Mouse (Mus musculus): Measurements from ENCODE around the gene Gm14214. TPM values are rescaled to one million over a fixed set of nuclear protein-coding genes. Genes with fewer than 3 reads are reported as not detected.

The Gm14214 gene
- polyA plus RNA-seq, 1 experiment from 2014 or later, result not detected

GRCm38 (mm10) chr2:154748383-154748782, 21.4 kb downstream of the Gm14214 start:
- WGBS, result 92% methylated on average over 2 of the region's 2 CpGs
- H3K4me2 ChIP-seq (ENCODE audit: low read depth, severe bottlenecking), result no peak overlapping the region
- no peak overlapping the region for H3K27ac ChIP-seq (replicated peaks; ENCODE audit: low read depth, low read length)
- no peaks in the 10 kb centered on the region for H3K27me3 ChIP-seq (ENCODE audit: control insufficient read depth, insufficient read depth, low read length)
- no peak overlapping the region for H3K9ac ChIP-seq (ENCODE audit: low read length)
- peaks cover 4% of the 10 kb centered on the region; the same call in 1 of the 2 replicates for H3K4me1 ChIP-seq (ENCODE audit: control insufficient read depth, insufficient read depth, low read length)
- no peak overlapping the region for H3K4me3 ChIP-seq (ENCODE audit: low read depth, low read length)
- H3K36me3 ChIP-seq (ENCODE audit: control insufficient read depth, insufficient read depth, low read length), result no peaks in the 10 kb centered on the region
- ATAC-seq (ENCODE audit: insufficient number of reproducible peaks, low FRiP score, low TSS enrichment, low read depth), result no peak
- no peak for DNase-seq (ENCODE audit: low spot score)
- H3K9me3 ChIP-seq (ENCODE audit: control insufficient read depth, low read length), result no peaks in the 10 kb centered on the region

GRCm38 (mm10) chr2:154743915-154744314, 25.9 kb downstream of the Gm14214 start:
- H3K36me3 ChIP-seq (ENCODE audit: control insufficient read depth, insufficient read depth, low read length), result no peaks in the 10 kb centered on the region
- H3K27ac ChIP-seq (replicated peaks; ENCODE audit: low read depth, low read length), result no peak overlapping the region
- no peaks in the 10 kb centered on the region for H3K9me3 ChIP-seq (ENCODE audit: control insufficient read depth, low read length)
- H3K4me1 ChIP-seq (ENCODE audit: control insufficient read depth, insufficient read depth, low read length), result no peaks in the 10 kb centered on the region
- H3K9ac ChIP-seq (ENCODE audit: low read length), result no peak overlapping the region
- DNase-seq (ENCODE audit: low spot score) (no peak), ATAC-seq (ENCODE audit: insufficient number of reproducible peaks, low FRiP score, low TSS enrichment, low read depth) (no peak)
- H3K4me2 ChIP-seq (ENCODE audit: low read depth, severe bottlenecking), result no peak overlapping the region
- 56% methylated on average over 4 of the region's 4 CpGs for whole genome bisulfite sequencing
- H3K4me3 ChIP-seq (ENCODE audit: low read depth, low read length), result no peak overlapping the region
- no peaks in the 10 kb centered on the region for H3K27me3 ChIP-seq (ENCODE audit: control insufficient read depth, insufficient read depth, low read length)

- Histone ChIP-seq H3K4me2 (ENCODE audit: low read depth, severe bottlenecking) (no peak overlapping the region), H3K27me3 (ENCODE audit: control insufficient read depth, insufficient read depth, low read length) (no peaks in the 10 kb centered on the region), H3K27ac (replicated peaks; ENCODE audit: low read depth, low read length) (no peak overlapping the region), H3K9me3 (ENCODE audit: control insufficient read depth, low read length) (no peaks in the 10 kb centered on the region), H3K4me3 (ENCODE audit: low read depth, low read length) (no peak overlapping the region), H3K36me3 (ENCODE audit: control insufficient read depth, insufficient read depth, low read length) (no peaks in the 10 kb centered on the region), H3K9ac (ENCODE audit: low read length) (no peak overlapping the region), H3K4me1 (ENCODE audit: control insufficient read depth, insufficient read depth, low read length) (no peaks in the 10 kb centered on the region)
- DNase-seq (ENCODE audit: low spot score) (no peak), ATAC-seq (ENCODE audit: insufficient number of reproducible peaks, low FRiP score, low TSS enrichment, low read depth) (no peak)
- 45% methylated on average over 10 of the region's 10 CpGs for whole genome bisulfite sequencing
Measured at GRCm38 (mm10) chr2:154742911-154743819, 26.7 kb downstream of the Gm14214 start.

- no peak overlapping the region for H3K4me2 ChIP-seq (ENCODE audit: low read depth, severe bottlenecking)
- no peak overlapping the region for H3K27ac ChIP-seq (replicated peaks; ENCODE audit: low read depth, low read length)
- 83% methylated on average over 5 of the region's 5 CpGs for WGBS
- no peaks in the 10 kb centered on the region for H3K36me3 ChIP-seq (ENCODE audit: control insufficient read depth, insufficient read depth, low read length)
- no peaks in the 10 kb centered on the region for H3K9me3 ChIP-seq (ENCODE audit: control insufficient read depth, low read length)
- no peak overlapping the region for H3K4me3 ChIP-seq (ENCODE audit: low read depth, low read length)
- no peak for ATAC-seq (ENCODE audit: insufficient number of reproducible peaks, low FRiP score, low TSS enrichment, low read depth)
- H3K9ac ChIP-seq (ENCODE audit: low read length), result no peak overlapping the region
- DNase-seq (ENCODE audit: low spot score), result no peak
- no peaks in the 10 kb centered on the region for H3K4me1 ChIP-seq (ENCODE audit: control insufficient read depth, insufficient read depth, low read length)
- H3K27me3 ChIP-seq (ENCODE audit: control insufficient read depth, insufficient read depth, low read length), result no peaks in the 10 kb centered on the region
Measured at GRCm38 (mm10) chr2:154738621-154739020, 31.2 kb downstream of the Gm14214 start.

GRCm38 (mm10) chr2:154735986-154736385, 33.8 kb downstream of the Gm14214 start:
- ATAC-seq (ENCODE audit: insufficient number of reproducible peaks, low FRiP score, low TSS enrichment, low read depth), result no peak
- Histone ChIP-seq H3K36me3 (ENCODE audit: control insufficient read depth, insufficient read depth, low read length) (no peaks in the 10 kb centered on the region), H3K4me1 (ENCODE audit: control insufficient read depth, insufficient read depth, low read length) (no peaks in the 10 kb centered on the region), H3K9me3 (ENCODE audit: control insufficient read depth, low read length) (no peaks in the 10 kb centered on the region), H3K27ac (replicated peaks; ENCODE audit: low read depth, low read length) (no peak overlapping the region), H3K4me3 (ENCODE audit: low read depth, low read length) (no peak overlapping the region), H3K4me2 (ENCODE audit: low read depth, severe bottlenecking) (no peak overlapping the region), H3K9ac (ENCODE audit: low read length) (no peak overlapping the region), H3K27me3 (ENCODE audit: control insufficient read depth, insufficient read depth, low read length) (no peaks in the 10 kb centered on the region)
- WGBS, result 76% methylated on average over 7 of the region's 7 CpGs
- DNase-seq (ENCODE audit: low spot score), result no peak

- H3K36me3 ChIP-seq (ENCODE audit: control insufficient read depth, insufficient read depth, low read length), result no peaks in the 10 kb centered on the region
- H3K9ac ChIP-seq (ENCODE audit: low read length), result no peak overlapping the region
- no peak overlapping the region for H3K4me3 ChIP-seq (ENCODE audit: low read depth, low read length)
- no peak overlapping the region for H3K4me2 ChIP-seq (ENCODE audit: low read depth, severe bottlenecking)
- H3K9me3 ChIP-seq (ENCODE audit: control insufficient read depth, low read length), result no peaks in the 10 kb centered on the region
- ATAC-seq (ENCODE audit: insufficient number of reproducible peaks, low FRiP score, low TSS enrichment, low read depth), result no peak
- no peaks in the 10 kb centered on the region for H3K27me3 ChIP-seq (ENCODE audit: control insufficient read depth, insufficient read depth, low read length)
- H3K4me1 ChIP-seq (ENCODE audit: control insufficient read depth, insufficient read depth, low read length), result no peaks in the 10 kb centered on the region
- no peak overlapping the region for H3K27ac ChIP-seq (replicated peaks; ENCODE audit: low read depth, low read length)
- WGBS, result 30% methylated on average over 7 of the region's 7 CpGs
- no peak for DNase-seq (ENCODE audit: low spot score)
Measured at GRCm38 (mm10) chr2:154735416-154735815, 34.4 kb downstream of the Gm14214 start.

- H3K4me1 ChIP-seq (ENCODE audit: control insufficient read depth, insufficient read depth, low read length), result no peaks in the 10 kb centered on the region
- no peak for DNase-seq (ENCODE audit: low spot score)
- H3K9ac ChIP-seq (ENCODE audit: low read length), result no peak overlapping the region
- H3K36me3 ChIP-seq (ENCODE audit: control insufficient read depth, insufficient read depth, low read length), result no peaks in the 10 kb centered on the region
- no peak for ATAC-seq (ENCODE audit: insufficient number of reproducible peaks, low FRiP score, low TSS enrichment, low read depth)
- no peaks in the 10 kb centered on the region for H3K27me3 ChIP-seq (ENCODE audit: control insufficient read depth, insufficient read depth, low read length)
- H3K4me3 ChIP-seq (ENCODE audit: low read depth, low read length), result no peak overlapping the region
- no peak overlapping the region for H3K4me2 ChIP-seq (ENCODE audit: low read depth, severe bottlenecking)
- 19% methylated on average over 9 of the region's 9 CpGs for WGBS
- H3K9me3 ChIP-seq (ENCODE audit: control insufficient read depth, low read length), result no peaks in the 10 kb centered on the region
- H3K27ac ChIP-seq (replicated peaks; ENCODE audit: low read depth, low read length), result no peak overlapping the region
Measured at GRCm38 (mm10) chr2:154734977-154735376, 34.9 kb downstream of the Gm14214 start.

- no peak overlapping the region for H3K4me2 ChIP-seq (ENCODE audit: low read depth, severe bottlenecking)
- WGBS, result 78% methylated on average over 9 of the region's 9 CpGs
- no peaks in the 10 kb centered on the region for H3K36me3 ChIP-seq (ENCODE audit: control insufficient read depth, insufficient read depth, low read length)
- no peaks in the 10 kb centered on the region for H3K9me3 ChIP-seq (ENCODE audit: control insufficient read depth, low read length)
- H3K4me3 ChIP-seq (ENCODE audit: low read depth, low read length), result no peak overlapping the region
- no peak overlapping the region for H3K27ac ChIP-seq (replicated peaks; ENCODE audit: low read depth, low read length)
- no peaks in the 10 kb centered on the region for H3K27me3 ChIP-seq (ENCODE audit: control insufficient read depth, insufficient read depth, low read length)
- no peak for DNase-seq (ENCODE audit: low spot score)
- H3K4me1 ChIP-seq (ENCODE audit: control insufficient read depth, insufficient read depth, low read length), result peaks cover 4% of the 10 kb centered on the region; the same call in 1 of the 2 replicates
- ATAC-seq (ENCODE audit: insufficient number of reproducible peaks, low FRiP score, low TSS enrichment, low read depth), result no peak
- H3K9ac ChIP-seq (ENCODE audit: low read length), result no peak overlapping the region
Measured at GRCm38 (mm10) chr2:154732503-154733141, 37.2 kb downstream of the Gm14214 start.

All from limb, embryonic 11.5 days (tissue).